Mouse (Mus musculus): Measurements from ENCODE around the gene Fcer1g.

GRCm38 (mm10) chr1:171247453-171247841 is 13.3 kb upstream of the Fcer1g start:
- no peak for TF ChIP-seq POLR2A (IDR thresholded peaks at IDR 0.05; ENCODE audit: low read depth, low read length)
- no peak for TF ChIP-seq CTCF (conservative IDR thresholded peaks at IDR 0.05; ENCODE audit: insufficient read depth, insufficient read length, low read depth, low read length)

Measured in kidney, adult 2 months (tissue).